Mouse (Mus musculus) C2C12 (cell line): ENCODE data around the gene Gins2. TPM values are rescaled to one million over a fixed set of nuclear protein-coding genes. Genes with fewer than 3 reads are reported as not detected.

Experiments used
- H3K27me3 ChIP-seq: one replicate; pipeline ENCODE4 v1.6.1; 2011; ENCODE audit not compliant: control insufficient read depth, insufficient read depth, insufficient read length
- H3K36me3 ChIP-seq: one replicate; pipeline ENCODE4 v1.6.1; 2011; ENCODE audit not compliant: control insufficient read depth, insufficient read depth
- H3K4me3 ChIP-seq: one replicate; pipeline ENCODE4 v1.5.1; 2011; ENCODE audit warnings: mild to moderate bottlenecking, control low read depth; ENCODE audit not compliant: poor library complexity, insufficient read depth, severe bottlenecking
- H3K79me2 ChIP-seq: one replicate; pipeline ENCODE4 v1.6.1; 2011; ENCODE audit not compliant: control insufficient read depth, insufficient read depth
- H3K79me3 ChIP-seq: one replicate; pipeline ENCODE4 v1.6.1; 2011; ENCODE audit warnings: low read depth, control low read depth
- H3ac ChIP-seq: one replicate; pipeline ENCODE3; 2011; ENCODE audit warnings: low read depth; ENCODE audit not compliant: control insufficient read depth, insufficient read length
- CEBPB ChIP-seq: IDR thresholded peaks from one replicate; pipeline ENCODE4 v1.6.1; 2011; ENCODE audit warnings: low read depth, mild to moderate bottlenecking, control low read depth, moderate library complexity
- CTCF ChIP-seq: IDR thresholded peaks from one replicate; pipeline ENCODE4 v1.5.1; 2011; ENCODE audit not compliant: control insufficient read depth, insufficient read depth, insufficient read length
- FOSL1 ChIP-seq: IDR thresholded peaks from one replicate; pipeline ENCODE4 v1.8.0; 2011; ENCODE audit warnings: mild to moderate bottlenecking, low read length; ENCODE audit not compliant: poor library complexity, insufficient read depth, severe bottlenecking
- MAX ChIP-seq: IDR thresholded peaks from one replicate; pipeline ENCODE4 v1.6.1; 2011; ENCODE audit warnings: mild to moderate bottlenecking, control low read depth
- MYOD1 ChIP-seq: IDR thresholded peaks from one replicate; pipeline ENCODE4 v1.6.1; 2011; ENCODE audit warnings: low read depth; ENCODE audit not compliant: control insufficient read depth, insufficient read length
- MYOG ChIP-seq: IDR thresholded peaks from one replicate; pipeline ENCODE4 v1.6.1; 2011; ENCODE audit not compliant: control insufficient read depth, insufficient read length; ENCODE audit errors: extremely low read depth
- USF1 ChIP-seq: IDR thresholded peaks from one replicate; pipeline ENCODE4 v1.6.1; 2011; ENCODE audit warnings: low read depth, mild to moderate bottlenecking, control low read depth, moderate library complexity
- polyA plus RNA-seq: library from polyadenylated mRNA; unstranded; fragments of >200 nt; fragmentation: generic; extraction: Trizol; gene quantifications from one replicate; pipeline ENCODE4 v1.2.1, GENCODE M21; 2012; ENCODE audit warnings: missing spikeins

The Gins2 gene
- polyA plus RNA-seq, 1 experiment = 69.8 TPM

DNA sequence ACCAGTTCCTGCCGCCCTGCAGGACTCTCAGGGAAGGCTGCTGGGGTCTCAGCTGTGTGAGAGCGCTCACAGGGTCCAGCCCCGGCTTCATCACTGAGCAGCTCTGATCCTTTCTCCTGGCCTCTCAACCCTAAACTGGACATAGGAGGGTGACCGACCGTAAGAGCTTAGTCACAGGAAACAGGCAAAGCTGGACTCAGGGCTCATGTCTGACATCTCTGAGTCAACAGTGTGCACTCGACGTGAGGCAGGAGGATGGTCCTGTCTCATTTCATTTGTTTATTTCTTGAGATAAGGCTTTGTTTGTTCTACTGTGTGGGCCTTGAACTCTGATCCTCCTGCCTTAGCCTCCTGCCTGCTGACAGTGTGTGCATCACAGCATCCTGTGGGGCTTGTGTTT is 31.3 kb upstream of the Gins2 start:
- no peaks in the 10 kb centered on the region for H3K27me3 ChIP-seq
- no peak overlapping the region for H3ac ChIP-seq
- no peaks in the 10 kb centered on the region for H3K79me3 ChIP-seq
- H3K4me3 ChIP-seq = no peak overlapping the region
- H3K36me3 ChIP-seq = no peaks in the 10 kb centered on the region
- TF ChIP-seq FOSL1 = no peak
- no peak for TF ChIP-seq MYOD1
- TF ChIP-seq MYOG = no peak
- TF ChIP-seq MAX = no peak
- no peak for TF ChIP-seq CTCF
- TF ChIP-seq CEBPB = no peak
- TF ChIP-seq USF1 = no peak
- no peaks in the 10 kb centered on the region for H3K79me2 ChIP-seq

DNA sequence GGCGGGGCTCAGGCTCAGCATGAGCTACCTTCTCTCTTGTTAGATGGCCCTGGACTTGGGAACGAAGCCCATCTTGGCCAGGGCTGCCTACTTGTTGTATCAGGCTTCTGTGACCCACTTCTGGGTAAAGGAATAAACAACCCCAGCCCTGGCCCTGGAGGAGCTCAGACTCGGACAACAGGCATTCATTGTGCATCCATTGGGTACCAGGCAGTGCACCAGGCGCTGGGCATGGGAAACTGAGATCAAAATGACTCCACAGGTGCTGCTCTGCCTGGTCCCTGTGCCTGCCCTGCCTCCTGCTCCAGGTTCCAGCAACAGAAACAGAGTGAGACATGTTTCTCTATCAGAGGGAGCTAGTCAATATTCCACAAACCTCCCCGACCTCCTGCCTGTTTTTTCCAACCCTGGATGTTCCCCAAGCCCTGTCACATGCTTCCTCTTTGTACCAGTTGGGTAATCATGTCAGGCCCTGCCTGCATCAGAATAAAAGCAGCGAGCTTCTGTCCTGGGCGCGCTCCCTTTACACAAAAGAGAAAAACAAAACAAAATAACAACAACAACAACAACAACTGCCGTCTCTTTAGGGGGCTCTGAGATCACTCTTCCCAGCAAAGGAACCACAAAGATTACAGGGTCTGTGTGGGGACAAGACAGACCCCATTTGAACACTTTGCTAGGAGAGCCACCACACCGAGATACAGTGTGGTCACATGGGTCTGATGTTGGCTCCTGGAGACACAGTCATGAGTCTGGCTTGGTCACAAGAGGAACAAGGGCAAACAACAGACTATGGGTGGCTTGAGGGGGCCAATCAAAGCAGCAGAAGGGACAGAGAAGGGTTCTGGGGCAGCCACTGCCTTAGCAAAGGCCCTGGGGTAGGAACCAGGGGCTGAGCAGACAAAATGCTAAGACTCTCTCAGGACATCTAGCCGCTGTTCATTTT is 30.4 kb upstream of the Gins2 start:
- Histone ChIP-seq H3K36me3 (no peaks in the 10 kb centered on the region), H3K27me3 (no peaks in the 10 kb centered on the region), H3ac (no peak overlapping the region), H3K4me3 (no peak overlapping the region), H3K79me3 (no peaks in the 10 kb centered on the region), H3K79me2 (no peaks in the 10 kb centered on the region)
- TF ChIP-seq MYOG (no peak), CTCF (no peak), MAX (no peak), USF1 (no peak), MYOD1 (no peak), FOSL1 (no peak), CEBPB (no peak)

DNA sequence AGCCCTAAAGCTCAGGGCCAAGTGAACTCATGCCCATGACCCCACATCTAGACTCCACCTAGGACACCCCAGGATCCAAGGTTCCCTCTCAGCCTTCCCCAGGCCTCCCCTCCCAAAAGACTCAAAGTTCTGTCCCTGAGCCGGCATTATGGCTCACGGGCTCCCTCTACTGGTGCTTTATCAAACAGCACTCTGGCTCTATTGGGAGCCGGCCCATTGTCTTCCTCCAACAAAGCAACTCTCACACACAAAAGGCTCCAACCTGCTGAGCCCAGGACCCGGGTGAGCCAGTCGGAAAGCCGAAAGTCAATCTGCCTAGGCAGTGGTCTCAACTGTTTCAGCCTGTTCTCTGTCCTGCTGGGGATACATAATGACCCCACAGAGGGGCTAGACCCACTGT is 29.0 kb upstream of the Gins2 start:
- Histone ChIP-seq H3K79me3 (no peaks in the 10 kb centered on the region), H3K79me2 (no peaks in the 10 kb centered on the region), H3K27me3 (no peaks in the 10 kb centered on the region), H3ac (no peak overlapping the region), H3K36me3 (no peaks in the 10 kb centered on the region), H3K4me3 (no peak overlapping the region)
- TF ChIP-seq FOSL1 (no peak), CTCF (peak; percentile 28)

DNA sequence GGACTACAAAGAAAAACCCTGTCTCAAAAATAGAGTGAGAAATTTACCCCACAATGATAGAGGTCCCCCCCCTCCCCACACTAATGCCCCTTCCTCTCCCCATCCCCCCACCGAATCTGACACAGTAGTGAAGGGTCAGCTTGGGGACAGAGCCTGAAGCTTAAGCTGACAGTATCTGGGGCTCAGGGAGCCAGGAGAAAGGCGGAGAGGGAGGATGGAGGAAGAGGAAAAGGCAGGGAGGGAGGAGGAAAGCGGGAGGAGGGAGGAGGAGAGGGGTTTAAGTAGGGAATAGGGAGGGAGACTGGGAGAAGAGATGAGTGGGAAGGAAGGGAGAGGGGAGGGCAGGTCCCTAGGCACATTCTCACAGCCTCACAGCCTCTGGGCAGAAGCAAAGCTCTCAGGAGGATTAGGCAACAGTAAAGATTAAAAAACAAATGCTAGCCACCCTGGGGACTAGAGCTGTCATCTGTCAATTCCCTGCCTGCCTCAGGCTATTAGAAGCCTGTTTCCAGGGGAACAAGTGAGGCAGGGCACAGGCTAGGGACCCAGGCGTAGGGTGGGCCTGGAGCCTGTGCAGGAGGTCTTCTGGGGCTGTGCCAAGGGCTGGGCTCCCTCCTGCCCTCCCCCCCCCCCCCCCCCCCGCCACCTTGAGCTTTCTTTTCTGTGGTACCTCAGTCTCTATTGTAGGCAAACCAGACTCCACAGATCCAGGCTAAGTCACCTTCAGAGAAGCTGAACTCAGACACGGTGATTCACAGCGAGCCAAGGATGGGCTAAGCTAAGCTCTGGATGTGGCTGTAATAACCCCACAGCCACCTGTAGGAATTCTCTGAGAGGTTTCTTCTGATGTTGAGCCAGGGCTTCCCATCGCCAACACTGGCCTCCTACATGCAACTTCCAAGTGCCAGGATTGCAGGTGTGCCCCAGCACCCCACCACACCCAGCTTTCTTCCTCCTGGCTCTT is 27.8 kb upstream of the Gins2 start:
- Histone ChIP-seq H3K36me3 (no peaks in the 10 kb centered on the region), H3ac (no peak overlapping the region), H3K4me3 (no peak overlapping the region), H3K79me3 (no peaks in the 10 kb centered on the region), H3K79me2 (no peaks in the 10 kb centered on the region), H3K27me3 (no peaks in the 10 kb centered on the region)
- TF ChIP-seq USF1 (no peak), MYOD1 (no peak), MAX (no peak), MYOG (no peak), FOSL1 (no peak), CEBPB (no peak), CTCF (no peak)

DNA sequence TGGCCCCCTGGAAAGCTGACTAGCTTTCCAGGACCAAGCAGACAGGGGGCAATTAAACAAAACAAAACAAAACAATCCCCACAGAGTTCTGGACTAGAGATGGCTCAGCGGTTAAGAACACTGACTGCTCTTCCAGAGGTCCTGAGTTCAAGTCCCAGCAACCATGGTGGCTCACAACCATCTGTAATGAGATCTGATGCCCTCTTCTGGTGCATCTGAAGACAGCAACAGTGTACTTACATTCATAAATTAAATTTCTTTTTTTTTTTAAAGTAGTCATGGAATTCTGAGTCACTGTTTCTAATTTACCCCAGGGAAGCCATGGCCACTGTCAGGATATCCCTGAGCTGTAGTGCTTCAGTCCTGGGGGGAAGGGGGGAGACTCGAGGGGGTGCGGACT is 25.4 kb upstream of the Gins2 start:
- no peaks in the 10 kb centered on the region for H3K79me3 ChIP-seq
- no peaks in the 10 kb centered on the region for H3K27me3 ChIP-seq
- no peak overlapping the region for H3ac ChIP-seq
- no peak for TF ChIP-seq FOSL1
- no peak for TF ChIP-seq USF1
- TF ChIP-seq CEBPB = no peak
- no peak for TF ChIP-seq MAX
- no peak for TF ChIP-seq MYOD1
- TF ChIP-seq MYOG = no peak
- no peak for TF ChIP-seq CTCF
- no peak overlapping the region for H3K4me3 ChIP-seq
- H3K79me2 ChIP-seq = no peaks in the 10 kb centered on the region
- no peaks in the 10 kb centered on the region for H3K36me3 ChIP-seq
